Mouse (Mus musculus) c-Kit-positive CD71-positive TER-119-negative erythroid progenitor cells, embryonic 14.5 days (primary cell): Measurements from ENCODE around the gene Sri.

ENCODE experiments used
- DNase-seq: peaks from one replicate; pipeline ENCODE4 v3.0.0-alpha.2; 2013; ENCODE audit warnings: low read depth

Gene Sri

GRCm38 (mm10) chr5:8111691-8112090 is 65.8 kb downstream of the Sri start:
- no peak for DNase-seq

GRCm38 (mm10) chr5:8112246-8112645 is 66.4 kb downstream of the Sri start:
- DNase-seq, result no peak

- no peak for DNase-seq
These were observed 70.8 kb downstream of the Sri start for GRCm38 (mm10) chr5:8116561-8117168.
